Mouse (Mus musculus) adipocyte (in vitro differentiated cells): ENCODE results near the gene Pak4.
"Not testable (repeated sequence)": the region's sequence is repeated elsewhere in the genome, so short reads cannot be mapped to it uniquely, and the experiment has no call there.

ENCODE experiments used
- DNase-seq: peaks from one replicate; pipeline ENCODE4 v3.0.0-alpha.2; 2016; ENCODE audit warnings: low spot score

Gene Pak4

GRCm38 (mm10) chr7:28597642-28598446 is at the start of gene Pak4, which contains the start of gene Samd4b:
Gene Pak4, minus strand, starts transcription at chr7:28598185.
Gene Samd4b, minus strand, starts transcription at chr7:28598144.
- peak; percentile 95 for DNase-seq

- no peak for DNase-seq
Observed at GRCm38 (mm10) chr7:28647016-28647415, 49.0 kb upstream of the Pak4 start.

DNA sequence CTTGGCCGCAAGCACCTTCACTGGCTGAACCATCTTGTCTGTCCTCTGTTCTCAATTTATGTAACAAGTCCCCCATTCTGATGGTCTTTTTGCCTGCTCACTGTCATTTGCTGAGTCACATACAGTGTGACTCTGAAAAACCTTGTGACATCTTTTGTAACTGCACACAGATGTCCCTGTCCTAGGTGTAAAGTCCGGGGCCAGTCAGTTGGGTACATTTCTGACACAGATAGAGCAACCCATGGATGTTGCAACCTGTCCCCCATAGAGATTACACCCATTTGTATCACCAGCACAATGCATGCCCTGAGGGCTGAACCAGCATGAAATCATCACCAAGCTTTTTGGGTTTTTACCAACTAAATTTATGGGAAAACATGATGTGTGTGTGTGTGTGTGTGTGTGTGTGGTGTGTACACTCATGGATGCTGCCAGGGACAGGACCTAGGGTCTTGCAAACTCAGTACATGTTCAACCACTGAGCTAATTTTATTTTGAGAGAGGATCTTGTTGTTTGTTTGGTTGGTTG is 48.0 kb upstream of the Pak4 start:
- DNase-seq, result no peak

- no peak for DNase-seq
Observed at GRCm38 (mm10) chr7:28645366-28645765, 47.4 kb upstream of the Pak4 start.

GRCm38 (mm10) chr7:28641546-28641945 is 43.6 kb upstream of the Pak4 start:
- DNase-seq, result no peak

DNA sequence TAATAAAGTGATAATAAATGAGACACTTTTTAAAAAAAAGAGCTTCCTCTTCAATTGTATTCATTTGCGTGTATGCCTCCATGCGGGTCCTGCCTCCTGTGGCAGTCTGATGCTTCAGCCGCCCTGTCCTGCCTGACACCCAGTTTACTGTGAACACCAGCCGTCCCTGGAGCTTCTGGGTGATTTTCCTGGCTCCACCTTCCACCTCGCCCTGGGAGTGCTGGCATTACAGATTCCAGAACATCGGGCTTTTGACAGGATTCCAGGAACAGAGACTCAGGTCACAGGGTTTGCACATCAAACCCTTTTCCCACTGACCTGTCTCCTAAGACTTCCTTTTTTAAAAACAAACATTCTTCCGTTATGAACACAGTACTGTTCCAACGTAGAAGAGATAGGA is 39.5 kb upstream of the Pak4 start:
- DNase-seq, result no peak

DNA sequence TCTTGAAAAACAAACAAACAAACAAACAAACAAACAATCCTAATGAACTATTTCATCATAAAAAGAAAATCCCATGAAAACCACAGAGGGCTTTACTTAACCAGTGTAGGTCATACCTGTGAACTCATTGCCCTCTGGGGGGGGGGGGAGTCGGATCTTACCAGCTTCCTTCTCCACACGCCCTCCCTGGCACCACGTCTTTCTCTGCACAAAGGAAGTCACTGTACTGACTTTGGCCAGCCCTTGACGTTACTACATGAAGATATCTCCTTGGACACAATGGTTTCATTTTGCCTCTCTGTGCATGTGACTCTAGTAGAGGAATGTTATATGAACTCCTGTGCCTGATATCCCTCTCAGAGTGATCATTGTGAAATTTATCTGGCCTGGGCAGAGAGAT is 36.1 kb upstream of the Pak4 start:
- DNase-seq, result no peak

GRCm38 (mm10) chr7:28631073-28631472 is 33.1 kb upstream of the Pak4 start, which contains the start of gene Acp7:
Gene Acp7, minus strand, starts transcription at chr7:28631332.
- DNase-seq, result no peak

DNA sequence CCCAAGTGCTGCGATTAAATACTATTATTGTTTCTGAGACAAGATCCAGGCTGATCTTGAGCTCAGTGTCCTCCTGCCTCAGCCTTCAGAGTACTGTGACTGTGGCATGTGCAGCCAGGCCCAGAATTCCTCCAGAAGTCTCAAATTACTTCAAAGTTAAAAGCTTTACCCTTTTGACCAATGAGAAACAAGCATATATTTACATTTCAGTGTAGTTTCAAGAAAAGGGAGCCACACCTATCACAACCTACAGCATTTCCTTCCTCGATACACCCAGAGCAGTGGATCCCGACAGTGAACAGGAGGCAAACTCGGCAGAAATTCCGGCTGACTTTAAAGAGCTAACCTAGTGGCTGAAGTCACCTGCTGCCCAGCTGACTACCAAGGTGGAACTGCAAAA is 26.8 kb upstream of the Pak4 start:
- no peak for DNase-seq

DNA sequence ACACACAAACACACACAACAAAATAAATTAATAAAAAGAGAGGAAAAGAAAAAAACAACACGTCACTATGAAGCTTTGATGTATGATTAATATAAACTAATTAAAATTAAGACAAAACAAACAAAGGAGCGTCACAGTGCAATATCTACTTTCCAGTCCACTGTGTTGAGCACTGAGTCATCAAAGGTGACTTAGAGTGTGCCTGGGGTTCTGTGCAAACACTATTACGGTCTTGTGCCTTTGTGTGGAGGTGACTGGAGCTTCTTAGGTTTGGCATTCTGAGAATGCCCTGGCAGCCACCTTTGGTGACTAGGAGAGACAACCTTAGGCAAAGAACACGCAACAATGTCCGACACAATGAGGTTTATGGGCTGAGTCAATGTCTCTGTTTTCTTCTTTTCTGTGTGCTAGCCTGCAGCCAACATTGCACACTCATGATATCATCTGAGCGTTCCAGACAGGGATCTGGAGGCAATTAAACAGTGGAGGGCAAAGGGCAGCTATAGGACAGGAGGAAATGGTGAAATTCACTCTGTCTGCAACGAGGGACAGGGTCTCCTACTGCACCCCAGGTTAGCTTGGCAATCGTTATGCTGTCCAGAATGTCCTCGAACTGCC is 21.2 kb upstream of the Pak4 start:
- no peak for DNase-seq

DNA sequence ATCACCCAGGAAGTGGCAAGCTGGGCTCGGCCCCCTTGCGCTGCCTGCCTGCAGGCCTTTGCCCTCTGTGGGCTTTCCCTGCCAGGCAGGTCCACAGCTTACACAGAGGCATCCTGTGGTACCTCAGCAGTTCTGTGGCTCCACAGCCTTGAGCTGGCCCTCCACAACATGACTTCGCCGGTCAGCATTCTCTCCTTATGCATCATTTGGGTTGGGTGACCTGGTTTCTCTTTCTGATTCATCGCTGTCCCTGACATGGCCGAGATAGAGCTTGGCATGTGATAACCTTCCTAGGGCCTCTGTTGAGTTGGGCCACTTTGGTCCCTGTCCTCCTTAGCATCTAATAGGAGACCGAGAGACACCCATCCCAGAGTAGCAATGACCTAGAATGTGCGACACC is 8.0 kb upstream of the Pak4 start:
- no peak for DNase-seq

GRCm38 (mm10) chr7:28603788-28604187 is 5.8 kb upstream of the Pak4 start:
- DNase-seq, result not testable (repeated sequence)

DNA sequence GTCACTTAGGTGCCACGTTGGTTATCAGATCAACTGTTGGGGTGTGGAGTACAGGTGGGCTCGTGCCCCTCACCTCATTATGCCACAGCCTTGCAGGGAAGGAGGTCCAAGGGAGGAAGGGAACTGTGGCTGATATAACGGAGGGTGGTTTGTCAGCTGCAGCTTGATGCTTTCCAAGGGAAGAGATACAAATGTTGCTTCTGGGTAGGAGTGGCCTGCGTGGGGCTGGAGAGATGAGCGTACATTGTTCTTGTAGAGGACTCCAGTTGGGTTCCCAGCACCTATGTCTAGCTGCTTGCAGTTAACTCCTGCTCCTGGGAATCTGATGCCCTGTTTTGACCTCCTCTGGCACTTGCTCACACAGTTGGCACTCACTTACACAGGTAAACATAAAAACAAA is 5.2 kb upstream of the Pak4 start:
- DNase-seq, result no peak

- DNase-seq, result peak; percentile 75
Observed at GRCm38 (mm10) chr7:28601668-28602067, 3.7 kb upstream of the Pak4 start.

DNA sequence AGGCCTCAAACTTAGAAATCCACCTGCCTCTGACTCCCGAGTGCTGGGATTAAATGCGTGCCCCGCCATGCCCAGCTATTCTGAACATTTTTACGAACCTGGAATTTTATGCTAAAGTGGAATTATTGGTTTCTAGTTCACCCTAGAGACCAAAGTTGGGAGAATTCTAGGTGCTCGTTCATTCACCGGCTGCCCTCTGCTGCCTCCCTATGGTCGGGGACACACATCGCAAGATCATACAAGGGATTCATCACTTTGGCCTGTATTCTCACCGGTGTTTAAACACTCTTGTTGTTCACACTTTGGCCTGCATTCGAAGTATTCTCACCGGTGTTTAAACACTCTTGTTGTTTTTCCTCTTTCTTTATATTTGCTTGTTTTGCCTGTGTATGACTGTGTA is 3.0 kb upstream of the Pak4 start:
- DNase-seq, result peak; percentile 75

DNA sequence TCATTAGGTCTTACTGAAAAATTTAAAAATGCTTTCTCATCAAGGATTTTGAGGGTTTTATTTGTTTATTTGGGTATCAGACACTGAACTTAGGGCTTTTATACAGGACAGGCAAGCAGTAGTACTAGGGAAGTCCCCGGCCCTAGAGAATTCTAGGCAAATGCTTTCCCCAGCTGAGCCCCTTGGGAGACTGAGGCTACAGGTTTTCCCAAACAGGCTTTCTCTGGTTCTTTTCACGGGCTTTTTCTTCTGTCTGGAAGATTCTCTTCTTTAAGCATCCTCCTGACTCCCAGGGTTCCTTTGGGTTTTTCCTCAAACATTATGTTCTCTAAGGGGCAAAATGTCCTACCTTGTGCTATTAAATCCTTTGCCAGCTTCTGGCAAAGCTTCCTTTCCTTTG is 966 bp upstream of the Pak4 start:
- DNase-seq, result no peak

GRCm38 (mm10) chr7:28597277-28597570 is 761 bp downstream of the Pak4 start:
- DNase-seq, result no peak

GRCm38 (mm10) chr7:28596436-28597276 is 1.3 kb downstream of the Pak4 start:
- peak; percentile 19 for DNase-seq

GRCm38 (mm10) chr7:28595751-28596435 is 2.1 kb downstream of the Pak4 start:
- peak; percentile 18 for DNase-seq

DNA sequence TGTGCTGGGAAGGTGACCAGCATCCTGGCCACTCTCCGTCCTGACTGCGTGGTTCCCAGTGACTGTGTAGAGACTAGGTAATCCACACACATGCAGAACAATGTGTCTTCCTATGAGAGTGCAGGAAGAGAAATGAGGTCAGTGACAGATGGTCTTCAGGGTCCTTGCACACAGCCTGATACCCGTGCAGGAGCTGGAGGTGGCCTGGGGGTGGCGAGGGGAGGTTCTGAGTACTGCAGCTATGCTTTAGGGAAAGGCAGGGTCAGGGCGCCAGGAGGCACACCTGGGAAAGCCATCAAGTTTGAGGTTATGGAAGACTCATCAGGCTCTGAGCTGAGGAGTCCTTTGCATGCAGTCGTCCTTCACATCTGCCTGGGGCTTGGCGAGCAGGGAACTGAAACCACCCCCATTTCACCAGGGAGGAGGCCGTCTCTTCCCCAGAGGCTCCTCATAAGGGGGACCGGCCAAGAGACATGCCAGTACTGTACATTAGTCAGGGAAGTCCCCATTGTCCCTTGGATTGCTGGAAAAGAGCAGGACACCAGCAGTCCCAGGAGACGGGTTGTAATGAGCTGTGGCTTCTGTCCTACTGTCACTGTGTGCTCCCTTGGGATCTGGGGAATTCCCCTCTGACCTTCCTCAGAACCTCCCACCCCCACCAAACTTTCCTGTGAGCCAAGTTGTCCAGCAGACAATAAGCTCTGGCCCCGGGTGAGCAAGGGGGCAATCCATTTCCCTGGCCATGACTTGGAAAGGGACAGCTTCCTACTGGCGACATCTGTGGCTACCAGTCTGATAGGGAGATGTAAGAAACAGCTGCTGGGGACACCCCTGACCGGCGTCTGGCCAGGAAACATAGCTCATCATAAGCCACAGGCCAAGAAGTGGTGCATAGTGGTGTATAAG is 4.5 kb downstream of the Pak4 start:
- DNase-seq, result peak; percentile 48

- DNase-seq, result no peak
Observed at GRCm38 (mm10) chr7:28591862-28592261, 6.1 kb downstream of the Pak4 start.
